Mouse (Mus musculus) testis, adult 2 months (tissue): ENCODE results near the gene Mbnl1.

Experiments used
- CTCF ChIP-seq: fragments of 200-500 bp; IDR thresholded peaks from 2 replicates; pipeline ENCODE4 v1.5.1; 2012; ENCODE audit warnings: low read depth, mild to moderate bottlenecking, inconsistent platforms, low read length, moderate library complexity; ENCODE audit not compliant: control insufficient read depth, insufficient read depth, insufficient replicate concordance
- POLR2A ChIP-seq: fragments of 200-500 bp; IDR thresholded peaks from 2 replicates; pipeline ENCODE4 v1.6.1; 2012; ENCODE audit warnings: low read depth, mild to moderate bottlenecking, inconsistent platforms, low read length, moderate library complexity; ENCODE audit not compliant: control insufficient read depth

DNA sequence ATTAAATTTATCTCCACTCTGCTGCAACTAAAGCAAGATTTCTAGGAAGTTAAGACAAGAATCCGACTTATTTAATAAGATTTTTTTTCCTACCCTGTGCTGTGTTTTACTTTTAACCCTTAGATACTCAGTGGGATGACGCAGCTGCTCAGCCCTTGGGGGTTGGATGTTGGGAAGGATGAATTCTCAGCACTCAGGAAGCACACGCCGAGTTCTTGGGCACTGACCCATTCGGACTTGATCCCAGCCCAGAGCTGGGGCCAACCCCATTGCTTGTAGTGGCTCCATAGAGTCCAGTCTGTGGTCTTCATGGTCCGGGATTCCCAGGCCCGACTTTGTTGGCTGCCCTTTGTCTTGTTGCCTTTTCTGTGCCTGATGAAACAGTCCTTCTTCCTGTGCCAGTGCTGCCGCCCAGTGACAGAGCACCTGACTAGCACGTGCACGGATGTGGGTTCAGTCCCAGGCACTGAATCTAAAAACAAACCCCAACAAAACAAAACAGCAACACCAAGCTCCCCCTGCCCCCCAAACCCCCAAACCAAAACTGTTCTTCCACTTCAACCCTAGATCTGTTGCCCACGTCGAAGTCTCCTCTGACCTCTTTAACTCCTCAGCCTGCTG lies 43.5 kb downstream of the Mbnl1 start:
- TF ChIP-seq CTCF (peak; percentile 33; the same call in 1 of the 2 replicates), POLR2A (no peak)
